Mouse (Mus musculus) CH12.LX (cell line): ENCODE measurements at regions not wholly inside any gene's neighbourhood (a gene's known extent, or its start where the extent isn't known, plus 50 kb on each side); places are given as distances from the start of the nearest gene placed in this dataset.

Experiments used
- CTCF ChIP-seq, 2 experiments: IDR thresholded peaks in 1 of 2; conservative IDR thresholded peaks in 1 of 2; 2 replicates each; pipeline ENCODE4 v1.5.1; 2011 to 2012; ENCODE audit warnings: low read depth in 2 of 2, low read length in 2 of 2, improper control_type of control experiment in 1 of 2, inconsistent platforms in 1 of 2, mild to moderate bottlenecking in 1 of 2, moderate library complexity in 1 of 2
- EP300 ChIP-seq: IDR thresholded peaks from 2 replicates; pipeline ENCODE4 v1.6.1; 2011; ENCODE audit warnings: low read length, improper control_type of control experiment
- IRF4 ChIP-seq: IDR thresholded peaks from 2 replicates; pipeline ENCODE4 v1.6.1; 2014; ENCODE audit warnings: low read depth, mild to moderate bottlenecking, inconsistent platforms, low read length, improper control_type of control experiment

DNA sequence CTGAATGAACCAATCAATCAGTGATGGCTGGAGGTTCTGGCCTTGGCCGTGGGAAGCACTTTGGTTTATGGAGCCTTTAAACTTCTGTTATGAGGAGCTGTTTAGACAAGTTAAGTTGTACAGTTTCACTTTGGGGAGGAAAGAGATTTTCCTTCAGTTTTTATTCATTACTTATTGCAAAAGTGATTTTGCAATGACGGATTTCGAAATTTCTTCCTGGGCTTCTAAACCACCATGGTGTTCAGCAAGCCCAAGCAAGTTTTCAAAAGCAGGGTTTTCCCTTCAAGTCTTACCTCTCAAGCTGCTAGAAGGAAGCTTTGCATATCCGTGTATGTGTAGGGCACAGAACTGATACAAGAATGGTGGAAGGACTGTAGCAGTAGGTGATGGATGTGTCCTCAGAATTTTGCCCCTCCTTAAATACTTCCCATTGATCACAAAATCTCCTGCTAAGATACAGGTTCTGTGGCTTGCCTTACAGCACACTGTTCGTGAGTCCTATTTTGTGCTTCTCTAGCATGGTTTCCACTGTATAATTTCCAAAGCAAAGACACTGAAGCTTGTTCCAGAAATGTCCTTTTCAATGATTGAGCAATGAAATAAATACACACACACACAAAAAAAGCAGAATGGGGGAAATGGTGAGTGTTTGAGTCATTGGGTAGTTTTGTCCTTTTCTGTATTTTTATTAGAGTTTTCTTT, 448.6 kb upstream of the Btbd3 start:
- TF ChIP-seq IRF4 = no peak
- no peak for TF ChIP-seq CTCF (conservative IDR thresholded peaks at IDR 0.05 in 1 of 2, IDR thresholded peaks at IDR 0.05 in 1 of 2; ENCODE audit: low read depth in 2 of 2, low read length in 2 of 2)
- no peak for TF ChIP-seq EP300
